Mouse (Mus musculus): ENCODE data around the gene Fbn1. TPM values are rescaled to one million over a fixed set of nuclear protein-coding genes. Genes with fewer than 3 reads are reported as not detected.

Fbn1 gene
- total RNA-seq, 2 experiments from 2014 or later, result 58.1 to 62.0 TPM

GRCm38 (mm10) chr2:125356068-125356467 is 151.7 kb downstream of the Fbn1 start:
- no peak for DNase-seq
- intact Hi-C loops (cut with DNase I), result no loop called here

- DNase-seq, result no peak
- intact Hi-C loops (cut with DNase I), result no loop called here
Observed at GRCm38 (mm10) chr2:125355216-125355971, 152.4 kb downstream of the Fbn1 start.

- DNase-seq, result no peak
- intact Hi-C loops (cut with DNase I), result no loop called here
Observed at GRCm38 (mm10) chr2:125354587-125354986, 153.2 kb downstream of the Fbn1 start.

- intact Hi-C loops (cut with DNase I), result no loop called here
- DNase-seq, result no peak
Observed at GRCm38 (mm10) chr2:125349144-125349543, 158.6 kb downstream of the Fbn1 start.

- no peak for DNase-seq
- intact Hi-C loops (cut with DNase I), result no loop called here
Observed at GRCm38 (mm10) chr2:125342181-125342950, 165.4 kb downstream of the Fbn1 start.

GRCm38 (mm10) chr2:125340381-125340780 is 167.4 kb downstream of the Fbn1 start:
- intact Hi-C loops (cut with DNase I), result no loop called here
- no peak for DNase-seq

GRCm38 (mm10) chr2:125337239-125337638 is 170.6 kb downstream of the Fbn1 start:
- no peak for DNase-seq
- intact Hi-C loops (cut with DNase I), result loop anchor here (5.0 kb wide), 1 partner anchor 265 kb away; no protein-coding TSS in a partner anchor

GRCm38 (mm10) chr2:125335206-125335605 is 172.6 kb downstream of the Fbn1 start:
- intact Hi-C loops (cut with DNase I), result loop anchor here (5.0 kb wide), 1 partner anchor 267 kb away; no protein-coding TSS in a partner anchor

GRCm38 (mm10) chr2:125334163-125334562 is 173.6 kb downstream of the Fbn1 start:
- DNase-seq, result no peak
- intact Hi-C loops (cut with DNase I), result loop anchor here (5.0 kb wide), 1 partner anchor 93 kb away; no protein-coding TSS in a partner anchor

More at GRCm38 (mm10) chr2:125335206-125335605, 172.6 kb downstream of the Fbn1 start:
- DNase-seq, result no peak

GRCm38 (mm10) chr2:125331581-125331980 is 176.2 kb downstream of the Fbn1 start:
- intact Hi-C loops (cut with DNase I), result loop anchor here (5.0 kb wide), 1 partner anchor 96 kb away; no protein-coding TSS in a partner anchor
- no peak for DNase-seq

- no peak for DNase-seq
- intact Hi-C loops (cut with DNase I), result loop anchor here (5.0 kb wide), 1 partner anchor 97 kb away; no protein-coding TSS in a partner anchor
Observed at GRCm38 (mm10) chr2:125330506-125330905, 177.3 kb downstream of the Fbn1 start.

- DNase-seq, result peak; percentile 38 to 58
- intact Hi-C loops (cut with DNase I), result no loop called here
Observed at GRCm38 (mm10) chr2:125325125-125325855, 182.5 kb downstream of the Fbn1 start.

GRCm38 (mm10) chr2:125324455-125324854 is 183.3 kb downstream of the Fbn1 start:
- no peak for DNase-seq
- intact Hi-C loops (cut with DNase I), result loop anchor here (5.0 kb wide), 1 partner anchor 98 kb away; no protein-coding TSS in a partner anchor

GRCm38 (mm10) chr2:125323347-125323746 is 184.4 kb downstream of the Fbn1 start:
- no peak for DNase-seq
- intact Hi-C loops (cut with DNase I), result loop anchor here (5.0 kb wide), 1 partner anchor 99 kb away; no protein-coding TSS in a partner anchor

GRCm38 (mm10) chr2:125322581-125322980 is 185.2 kb downstream of the Fbn1 start:
- no peak for DNase-seq
- intact Hi-C loops (cut with DNase I), result loop anchor here (5.0 kb wide), 1 partner anchor 100 kb away; no protein-coding TSS in a partner anchor

- DNase-seq, result no peak
- intact Hi-C loops (cut with DNase I), result loop anchor here (5.0 kb wide), 1 partner anchor 101 kb away; no protein-coding TSS in a partner anchor
Observed at GRCm38 (mm10) chr2:125321071-125321470, 186.7 kb downstream of the Fbn1 start.

GRCm38 (mm10) chr2:125319651-125320050 is 188.1 kb downstream of the Fbn1 start:
- intact Hi-C loops (cut with DNase I), result loop anchor here (5.0 kb wide), 1 partner anchor 103 kb away; no protein-coding TSS in a partner anchor
- DNase-seq, result no peak

GRCm38 (mm10) chr2:125318371-125319061 is 189.3 kb downstream of the Fbn1 start:
- intact Hi-C loops (cut with DNase I), result no loop called here
- DNase-seq, result no peak

GRCm38 (mm10) chr2:125315203-125315602 is 192.6 kb downstream of the Fbn1 start:
- DNase-seq, result no peak
- intact Hi-C loops (cut with DNase I), result no loop called here

Measured in gastrocnemius, postnatal 36 days (tissue).